Mouse (Mus musculus) thymus, adult 2 months (tissue): Measurements from ENCODE around the gene Mmaa. TPM values are rescaled to one million over a fixed set of nuclear protein-coding genes. Genes with fewer than 3 reads are reported as not detected.

Source experiments
- DNase-seq: peaks from one replicate; pipeline ENCODE4 v3.0.0; 2021
- H3K27ac ChIP-seq: fragments of 200-500 bp; 2 replicates; pipeline ENCODE4 v1.5.1; 2012; ENCODE audit warnings: low read length, control low read depth; ENCODE audit not compliant: control insufficient read depth, insufficient read depth
- H3K27me3 ChIP-seq: fragments of 200-500 bp; 2 replicates; pipeline ENCODE4 v1.6.1; 2012; ENCODE audit warnings: mild to moderate bottlenecking, low read length, moderate library complexity, mixed read lengths; ENCODE audit not compliant: control insufficient read depth, insufficient read depth
- H3K36me3 ChIP-seq: fragments of 200-500 bp; 2 replicates; pipeline ENCODE4 v1.6.1; 2012; ENCODE audit warnings: mild to moderate bottlenecking, low read length, moderate library complexity; ENCODE audit not compliant: control insufficient read depth, insufficient read depth
- H3K4me1 ChIP-seq: fragments of 200-500 bp; replicated peaks from 2 replicates; pipeline ENCODE4 v1.6.1; 2012; ENCODE audit warnings: low read length; ENCODE audit not compliant: control insufficient read depth, insufficient read depth
- H3K4me3 ChIP-seq: fragments of 200-500 bp; 2 replicates; pipeline ENCODE4 v1.5.1; 2012; ENCODE audit warnings: mild to moderate bottlenecking, low read length, control low read depth, moderate library complexity; ENCODE audit not compliant: control insufficient read depth, insufficient read depth
- CTCF ChIP-seq: fragments of 200-500 bp; IDR thresholded peaks from 2 replicates; pipeline ENCODE4 v1.5.1; 2012; ENCODE audit warnings: mild to moderate bottlenecking, control low read depth, low read length, moderate library complexity, borderline replicate concordance; ENCODE audit not compliant: control insufficient read depth, poor library complexity, insufficient read depth; ENCODE audit errors: extremely low read depth
- POLR2A ChIP-seq: fragments of 200-500 bp; IDR thresholded peaks from 2 replicates; pipeline ENCODE4 v1.6.1; 2012; ENCODE audit warnings: mild to moderate bottlenecking, low read length, control low read depth, moderate library complexity; ENCODE audit not compliant: control insufficient read depth, poor library complexity, insufficient read depth; ENCODE audit errors: extremely low read depth
- WGBS: fragments of 180-500 bp; shearing (Covaris S2); methylation state at CpG from one replicate; pipeline ENCODE4 v1.1.7; 2018; 5-methylcytosine and 5-hydroxymethylcytosine counted together
- polyA plus RNA-seq: library from polyadenylated mRNA; depleted of rRNA; stranded (reverse); fragments of >200 nt; gene quantifications from 2 replicates; pipeline ENCODE4 v1.2.3, GENCODE M21; 2012; rRNA removed

Mmaa gene
- 2.5 and 3.9 TPM in 2 replicates for polyA plus RNA-seq

DNA sequence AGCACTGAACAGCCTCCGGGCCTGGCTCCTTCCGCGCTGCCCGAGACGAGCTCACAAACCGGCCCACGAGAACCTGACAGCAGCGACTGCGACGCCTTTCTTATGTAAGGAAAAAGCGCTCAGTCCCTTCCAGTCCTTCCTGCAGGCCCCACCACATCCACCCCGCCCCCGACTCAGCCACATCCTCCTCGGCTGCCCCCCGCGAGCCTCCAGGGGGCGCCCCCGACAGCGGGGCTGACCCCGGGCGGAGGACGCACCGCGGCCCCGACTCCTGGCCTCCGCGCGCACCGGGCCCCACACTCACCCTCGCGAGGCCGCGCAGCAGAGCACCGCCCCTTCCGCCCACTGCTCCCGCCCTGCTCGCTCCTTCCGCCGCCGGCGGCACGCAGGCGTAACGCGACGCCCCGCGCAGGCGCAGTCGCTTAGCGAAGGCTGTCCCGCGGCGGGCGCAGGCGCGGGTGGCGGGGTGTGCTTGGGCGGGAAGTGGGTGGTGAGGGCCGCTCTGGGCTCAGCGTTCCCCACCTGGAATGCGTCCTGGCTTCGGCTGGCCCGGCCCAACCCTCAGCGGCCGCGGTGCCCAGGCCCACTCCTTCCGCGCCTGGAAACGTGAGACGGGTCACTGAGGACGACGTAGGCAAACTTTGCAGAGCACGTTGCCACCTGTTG lies at the start of gene Mmaa:
Gene Mmaa, minus strand, starts transcription at position 328 of the 666 bp plus-strand sequence.
- peak; percentile 90; the same call in 1 of the 2 replicates for TF ChIP-seq CTCF
- peak; percentile 97 for TF ChIP-seq POLR2A
- WGBS, result under 1% methylated on average over 74 of the region's 74 CpGs
- peak; percentile 98 for DNase-seq

DNA sequence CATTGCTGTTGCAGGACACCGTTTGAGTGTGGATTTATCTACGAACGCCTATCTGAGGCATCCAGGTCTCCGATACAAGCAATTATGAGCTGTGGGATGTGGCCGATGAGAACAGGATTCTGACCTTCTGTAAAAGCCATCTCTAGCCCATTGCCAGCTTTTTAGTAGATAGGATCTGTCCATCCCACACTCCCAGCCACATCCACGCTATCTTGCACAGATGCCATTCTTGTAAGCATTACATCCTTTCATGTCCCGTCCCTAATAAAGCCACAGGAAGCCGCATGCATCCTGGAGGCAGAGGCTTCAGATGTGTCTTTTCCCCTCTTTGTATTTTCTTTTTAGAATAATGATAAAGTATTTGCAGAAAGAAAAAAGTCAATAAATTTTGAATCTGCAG lies 46.5 kb upstream of the Mmaa start:
- Histone ChIP-seq H3K4me1 (no peaks in the 10 kb centered on the region), H3K36me3 (no peaks in the 10 kb centered on the region; the same call in 1 of the 2 replicates), H3K27me3 (no peaks in the 10 kb centered on the region), H3K27ac (no peak overlapping the region), H3K4me3 (no peak overlapping the region)
- no peak for DNase-seq
- TF ChIP-seq CTCF (no peak), POLR2A (no peak)
- WGBS, result 75% methylated on average over 8 of the region's 8 CpGs

More for the DNA sequence above, at the start of gene Mmaa:
- Histone ChIP-seq H3K27me3 (no peaks in the 10 kb centered on the region), H3K36me3 (no peaks in the 10 kb centered on the region), H3K27ac (peak within 1 kb of the TSS; percentile 89), H3K4me1 (peaks cover 8% of the 10 kb centered on the region; the same call in 1 of the 2 replicates), H3K4me3 (peak within 1 kb of the TSS; percentile 81)

DNA sequence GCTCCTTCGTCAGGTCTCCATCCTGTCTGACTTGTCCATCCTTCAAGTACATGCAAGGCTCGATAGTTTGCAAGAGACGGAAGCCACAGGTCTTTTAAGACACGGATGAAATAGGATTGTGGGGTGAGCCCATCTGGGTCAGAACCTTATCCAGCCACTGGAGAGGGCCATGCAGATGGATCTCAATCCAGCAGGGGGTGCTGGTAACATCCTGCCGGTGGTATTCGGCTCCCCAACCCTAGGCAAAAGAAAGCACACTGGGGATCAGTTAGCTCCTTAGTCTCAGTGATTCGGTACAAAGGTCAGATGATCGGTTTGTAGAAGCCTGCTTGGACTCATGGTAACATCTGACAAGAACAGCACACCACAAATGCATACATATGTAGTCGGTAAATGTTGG lies 44.8 kb upstream of the Mmaa start:
- no peak overlapping the region for H3K4me3 ChIP-seq
- H3K27ac ChIP-seq, result no peak overlapping the region
- peak; percentile 26 for DNase-seq
- H3K4me1 ChIP-seq, result no peaks in the 10 kb centered on the region
- WGBS, result 84% methylated on average over 9 of the region's 9 CpGs
- no peak for TF ChIP-seq POLR2A
- TF ChIP-seq CTCF, result peak; percentile 53; the same call in 1 of the 2 replicates
- H3K27me3 ChIP-seq, result no peaks in the 10 kb centered on the region
- H3K36me3 ChIP-seq, result no peaks in the 10 kb centered on the region; the same call in 1 of the 2 replicates

DNA sequence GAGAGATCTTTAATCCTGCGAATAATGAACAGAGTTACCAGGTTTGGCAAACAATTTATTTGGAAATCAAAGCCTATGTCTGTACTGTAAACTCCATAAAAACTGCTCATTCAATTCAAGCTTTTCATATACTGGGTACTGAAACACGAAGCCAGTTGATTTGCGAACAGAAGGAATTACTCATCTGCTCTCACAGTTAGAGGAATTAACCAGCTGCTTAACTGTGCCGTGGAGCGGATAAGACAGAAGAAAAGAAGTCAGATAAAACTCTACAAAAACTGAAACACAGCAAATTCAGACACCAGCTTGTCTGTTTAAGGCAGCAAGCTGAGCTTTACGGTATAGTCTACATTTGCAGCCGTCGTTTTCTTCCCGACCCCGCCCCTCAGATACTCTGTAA lies 43.9 kb upstream of the Mmaa start:
- DNase-seq, result no peak
- H3K27me3 ChIP-seq, result no peaks in the 10 kb centered on the region
- H3K4me1 ChIP-seq, result no peaks in the 10 kb centered on the region
- no peaks in the 10 kb centered on the region; the same call in 1 of the 2 replicates for H3K36me3 ChIP-seq
- H3K4me3 ChIP-seq, result no peak overlapping the region
- H3K27ac ChIP-seq, result no peak overlapping the region
- TF ChIP-seq CTCF (no peak), POLR2A (no peak)
- WGBS, result 95% methylated on average over 10 of the region's 10 CpGs

DNA sequence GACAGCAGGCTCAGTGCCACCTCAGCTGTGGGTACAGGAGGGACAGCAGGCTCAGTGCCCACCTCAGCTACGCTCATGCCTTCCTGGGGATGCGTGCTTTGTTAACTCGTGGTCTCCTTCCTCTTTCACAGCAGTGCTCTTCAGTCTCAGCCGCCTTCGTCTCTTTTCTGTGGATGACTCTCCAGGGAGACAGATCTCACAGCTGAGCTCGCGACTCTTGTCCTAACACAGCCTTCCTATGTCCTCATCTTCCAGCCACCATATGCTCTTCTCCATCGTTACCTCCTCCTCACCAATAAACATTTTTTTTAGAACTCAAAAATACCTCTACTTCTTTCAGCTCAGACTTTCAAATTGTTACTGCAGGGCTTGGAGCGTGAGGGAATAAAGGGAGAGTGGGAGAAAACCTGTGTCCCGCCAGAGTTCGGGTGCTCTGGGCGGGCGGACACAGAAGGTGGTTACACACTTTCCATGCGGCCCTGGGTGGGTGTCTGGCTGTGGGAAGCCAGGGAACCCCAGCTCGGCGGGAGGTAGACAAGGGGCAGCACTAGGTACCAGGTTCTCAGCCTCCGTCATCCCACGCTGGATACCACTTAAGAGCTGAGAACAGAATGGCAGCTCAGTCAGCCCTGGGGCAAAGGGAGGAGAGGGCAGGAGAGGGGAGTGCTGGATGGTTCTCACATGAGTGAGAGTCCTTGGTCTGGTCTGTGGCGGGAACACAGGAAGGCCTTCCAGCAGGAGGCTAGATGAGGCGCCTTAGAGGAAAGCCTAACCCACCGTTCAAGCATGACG lies 37.6 kb upstream of the Mmaa start:
- Histone ChIP-seq H3K36me3 (no peaks in the 10 kb centered on the region), H3K27ac (no peak overlapping the region), H3K27me3 (no peaks in the 10 kb centered on the region), H3K4me3 (no peak overlapping the region), H3K4me1 (no peaks in the 10 kb centered on the region)
- 95% methylated on average over 22 of the region's 22 CpGs for WGBS
- DNase-seq, result no peak
- TF ChIP-seq POLR2A, result no peak
- no peak for TF ChIP-seq CTCF

DNA sequence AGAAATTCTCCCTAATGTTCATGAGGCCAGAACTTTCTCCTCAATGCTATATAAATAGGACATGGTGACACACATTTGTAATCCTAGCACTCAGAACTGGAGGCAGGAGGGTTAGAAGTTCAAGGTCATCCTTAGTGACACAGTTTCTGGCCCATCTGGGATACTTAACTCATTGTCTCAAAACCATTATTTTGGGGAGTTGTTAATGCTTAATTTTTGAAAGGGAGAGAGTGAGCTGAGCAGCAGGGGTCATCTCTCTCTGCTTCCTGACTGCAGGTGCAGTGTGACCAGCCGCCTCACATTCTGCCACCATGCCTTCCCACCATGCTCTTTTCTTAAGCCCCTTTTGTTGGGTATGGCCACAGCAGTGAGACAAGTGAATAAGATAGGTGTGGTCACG lies 36.8 kb upstream of the Mmaa start:
- H3K4me1 ChIP-seq, result no peaks in the 10 kb centered on the region
- TF ChIP-seq POLR2A, result no peak
- no peak overlapping the region for H3K4me3 ChIP-seq
- H3K36me3 ChIP-seq, result no peaks in the 10 kb centered on the region
- 97% methylated on average over 2 of the region's 2 CpGs for WGBS
- DNase-seq, result no peak
- no peak overlapping the region for H3K27ac ChIP-seq
- no peaks in the 10 kb centered on the region for H3K27me3 ChIP-seq
